Mouse (Mus musculus): ENCODE results near the gene Pgs1. TPM values are rescaled to one million over a fixed set of nuclear protein-coding genes. Genes with fewer than 3 reads are reported as not detected.
A peak's percentile ranks its signal among the peaks of the same experiment; 100 is the strongest.

Gene Pgs1
- polyA plus RNA-seq, 1 experiment from 2014 or later: 47.4 TPM

GRCm38 (mm10) chr11:118058367-118058766 lies 72.3 kb downstream of the Pgs1 start:
- Histone ChIP-seq H3K36me3 (no peaks in the 10 kb centered on the region), H3K4me1 (replicated peaks) (peaks cover 10% of the 10 kb centered on the region; the same call in 1 of the 2 replicates), H3K27me3 (no peaks in the 10 kb centered on the region), H3K9me3 (no peaks in the 10 kb centered on the region), H3K4me3 (no peak overlapping the region), H3K9ac (no peak overlapping the region), H3K4me2 (no peak overlapping the region), H3K27ac (no peak overlapping the region)
- ATAC-seq (ENCODE audit: low FRiP score): no peak
- 80% methylated on average over 12 of the region's 12 CpGs for WGBS

DNA sequence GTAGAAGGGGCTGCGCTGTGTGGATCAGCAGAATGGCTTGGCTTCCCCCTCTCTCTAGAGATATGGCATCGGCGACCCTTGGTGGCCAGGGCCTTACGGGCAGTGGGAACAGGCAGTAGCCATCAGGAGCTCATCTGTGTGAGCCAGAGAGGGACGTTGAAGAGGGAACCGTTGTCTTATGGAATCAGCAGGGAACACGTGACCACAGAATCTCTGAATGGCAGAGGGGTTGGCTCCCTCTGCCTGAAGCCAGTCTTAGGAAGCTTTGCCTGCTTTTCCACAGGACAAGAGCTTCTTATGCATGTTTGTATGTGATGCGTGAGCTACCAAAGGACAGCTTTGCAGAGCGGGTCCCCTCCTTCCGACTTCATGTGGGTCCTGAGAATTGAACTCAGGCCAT lies 72.8 kb downstream of the Pgs1 start:
- H3K9me3 ChIP-seq: no peaks in the 10 kb centered on the region
- no peak overlapping the region for H3K4me2 ChIP-seq
- ATAC-seq (ENCODE audit: low FRiP score): no peak
- H3K27ac ChIP-seq: no peak overlapping the region
- WGBS: 57% methylated on average over 10 of the region's 10 CpGs
- H3K4me1 ChIP-seq (replicated peaks): peaks cover 10% of the 10 kb centered on the region; the same call in 1 of the 2 replicates
- no peaks in the 10 kb centered on the region for H3K27me3 ChIP-seq
- no peak overlapping the region for H3K9ac ChIP-seq
- H3K4me3 ChIP-seq: no peak overlapping the region
- H3K36me3 ChIP-seq: no peaks in the 10 kb centered on the region

GRCm38 (mm10) chr11:118060038-118060437 lies 73.9 kb downstream of the Pgs1 start:
- 85% methylated on average over 14 of the region's 14 CpGs for WGBS
- Histone ChIP-seq H3K9me3 (no peaks in the 10 kb centered on the region), H3K4me3 (no peak overlapping the region), H3K4me1 (replicated peaks) (peaks cover 10% of the 10 kb centered on the region; the same call in 1 of the 2 replicates), H3K4me2 (no peak overlapping the region), H3K27me3 (no peaks in the 10 kb centered on the region), H3K36me3 (no peaks in the 10 kb centered on the region), H3K9ac (no peak overlapping the region), H3K27ac (no peak overlapping the region)
- ATAC-seq (ENCODE audit: low FRiP score): no peak

GRCm38 (mm10) chr11:118067588-118067987 lies 81.5 kb downstream of the Pgs1 start:
- H3K4me2 ChIP-seq: no peak overlapping the region
- H3K9ac ChIP-seq: no peak overlapping the region
- no peaks in the 10 kb centered on the region for H3K27me3 ChIP-seq
- no peaks in the 10 kb centered on the region for H3K36me3 ChIP-seq
- no peak for ATAC-seq (ENCODE audit: low FRiP score)
- H3K4me3 ChIP-seq: no peak overlapping the region
- WGBS: 74% methylated on average over 8 of the region's 8 CpGs
- H3K27ac ChIP-seq: no peak overlapping the region
- H3K4me1 ChIP-seq (replicated peaks): peaks cover 10% of the 10 kb centered on the region; the same call in 1 of the 2 replicates
- H3K9me3 ChIP-seq: no peaks in the 10 kb centered on the region

GRCm38 (mm10) chr11:118068812-118069332 lies 82.8 kb downstream of the Pgs1 start:
- H3K27me3 ChIP-seq: no peaks in the 10 kb centered on the region
- H3K4me1 ChIP-seq (replicated peaks): peaks cover 10% of the 10 kb centered on the region; the same call in 1 of the 2 replicates
- H3K4me2 ChIP-seq: no peak overlapping the region
- H3K27ac ChIP-seq: peak overlapping the region; percentile 80
- no peaks in the 10 kb centered on the region for H3K36me3 ChIP-seq
- no peak for ATAC-seq (ENCODE audit: low FRiP score)
- no peaks in the 10 kb centered on the region for H3K9me3 ChIP-seq
- no peak overlapping the region for H3K4me3 ChIP-seq
- 73% methylated on average over 16 of the region's 16 CpGs for WGBS
- no peak overlapping the region for H3K9ac ChIP-seq

- H3K4me2 ChIP-seq: no peak overlapping the region
- ATAC-seq (ENCODE audit: low FRiP score): no peak
- no peaks in the 10 kb centered on the region for H3K9me3 ChIP-seq
- H3K4me3 ChIP-seq: no peak overlapping the region
- H3K4me1 ChIP-seq (replicated peaks): peaks cover 14% of the 10 kb centered on the region; the same call in 1 of the 2 replicates
- 0 out of 2 replicates have a peak overlapping the region, but pooled peaks have one; percentile 13 for H3K9ac ChIP-seq
- no peaks in the 10 kb centered on the region for H3K27me3 ChIP-seq
- 43% methylated on average over 11 of the region's 11 CpGs for WGBS
- H3K27ac ChIP-seq: no peak overlapping the region
- no peaks in the 10 kb centered on the region for H3K36me3 ChIP-seq
Observed at GRCm38 (mm10) chr11:118071227-118071912, 85.3 kb downstream of the Pgs1 start.

Small RNA genes lying within 50 kb of the gene (microRNA-seq; reads per million reads assigned to microRNA genes)
- gene Mir6933: not detected

Other genes with a start within 250 kb of the Pgs1 start
- gene Tmc8, start 204.2 kb upstream of the Pgs1 start, polyA plus RNA-seq (2015; fragmentation: Nextera tagmentation; extraction: Ambion mirVana): 0.75 and 1.5 TPM in 2 replicates
- gene Tmc6, start 204.1 kb upstream of the Pgs1 start, polyA plus RNA-seq (2015; fragmentation: Nextera tagmentation; extraction: Ambion mirVana): 5.3 TPM in 2 replicates
- gene 6030468B19Rik, start 188.6 kb upstream of the Pgs1 start, polyA plus RNA-seq (2015; fragmentation: Nextera tagmentation; extraction: Ambion mirVana): not detected in 2 replicates
- gene Gm20708, start 176.6 kb upstream of the Pgs1 start, polyA plus RNA-seq (2015; fragmentation: Nextera tagmentation; extraction: Ambion mirVana): 0.70 and 0.74 TPM in 2 replicates
- gene Syngr2, start 176.6 kb upstream of the Pgs1 start, polyA plus RNA-seq (2015; fragmentation: Nextera tagmentation; extraction: Ambion mirVana): 14.6 and 16.5 TPM in 2 replicates
- gene Afmid, start 160.4 kb upstream of the Pgs1 start, polyA plus RNA-seq (2015; fragmentation: Nextera tagmentation; extraction: Ambion mirVana): 4.2 and 4.9 TPM in 2 replicates
- 25.3 and 26.0 TPM in 2 replicates for gene Tk1, start 160.2 kb upstream of the Pgs1 start, polyA plus RNA-seq (2015; fragmentation: Nextera tagmentation; extraction: Ambion mirVana)
- 56.0 and 57.4 TPM in 2 replicates for gene Birc5, start 137.0 kb upstream of the Pgs1 start, polyA plus RNA-seq (2015; fragmentation: Nextera tagmentation; extraction: Ambion mirVana)
- gene Tmem235, start 125.5 kb upstream of the Pgs1 start, polyA plus RNA-seq (2015; fragmentation: Nextera tagmentation; extraction: Ambion mirVana): not detected in 2 replicates
- gene Tha1, start 112.8 kb upstream of the Pgs1 start, polyA plus RNA-seq (2015; fragmentation: Nextera tagmentation; extraction: Ambion mirVana): 3.2 and 3.3 TPM in 2 replicates
- gene Socs3, start 16.2 kb upstream of the Pgs1 start, polyA plus RNA-seq (2015; fragmentation: Nextera tagmentation; extraction: Ambion mirVana): 8.3 and 8.8 TPM in 2 replicates
- 0.30 and 0.32 TPM in 2 replicates for gene Dnah17, start 144.3 kb downstream of the Pgs1 start, polyA plus RNA-seq (2015; fragmentation: Nextera tagmentation; extraction: Ambion mirVana)